Mouse (Mus musculus) brown adipose tissue, adult 24 weeks (tissue): Measurements from ENCODE around the gene Cib1. TPM values are rescaled to one million over a fixed set of nuclear protein-coding genes. Genes with fewer than 3 reads are reported as not detected.

Experiments
- H3K27ac ChIP-seq: fragments of 200-500 bp; replicated peaks from 2 replicates; pipeline ENCODE4 v1.5.1; 2012; ENCODE audit warnings: low read depth, mild to moderate bottlenecking, low read length
- H3K4me1 ChIP-seq: fragments of 200-500 bp; 2 replicates; pipeline ENCODE4 v1.6.1; 2012; ENCODE audit warnings: low read length, mixed read lengths; ENCODE audit not compliant: control insufficient read depth, insufficient read depth, insufficient read length
- H3K4me3 ChIP-seq: fragments of 200-500 bp; 2 replicates; pipeline ENCODE4 v1.5.1; 2012; ENCODE audit warnings: low read depth, mild to moderate bottlenecking, low read length, moderate library complexity; ENCODE audit not compliant: insufficient read depth
- polyA plus RNA-seq: library from polyadenylated mRNA; stranded (reverse); fragments of >200 nt; gene quantifications from 2 replicates; pipeline ENCODE4 v1.2.4, GENCODE M21; 2012; ENCODE audit not compliant: missing spikeins, insufficient read depth, insufficient read length

The Cib1 gene
- polyA plus RNA-seq, 1 experiment: 56.7 TPM

DNA sequence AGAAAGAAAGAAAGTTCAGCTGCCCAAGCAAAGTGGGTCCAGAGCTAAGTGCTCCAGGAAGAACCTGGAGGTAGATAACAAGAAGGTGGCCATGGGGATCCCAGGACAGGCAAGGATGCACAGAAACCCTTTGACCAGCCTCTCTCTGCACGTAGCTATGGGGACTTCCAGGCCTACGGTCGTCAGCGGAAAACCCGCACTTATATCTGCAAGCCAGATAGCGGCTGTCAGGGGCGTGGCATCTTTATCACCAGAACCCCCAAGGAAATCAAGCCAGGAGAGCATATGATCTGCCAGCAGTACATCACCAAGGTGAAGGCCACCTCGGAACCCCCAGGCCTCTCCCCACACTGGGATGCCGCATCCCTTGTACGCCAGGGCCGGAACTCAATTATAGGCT is 20.3 kb upstream of the Cib1 start:
- Histone ChIP-seq H3K4me3 (no peak overlapping the region), H3K27ac (no peak overlapping the region), H3K4me1 (no peaks in the 10 kb centered on the region)

- H3K4me1 ChIP-seq: no peaks in the 10 kb centered on the region
- no peak overlapping the region for H3K4me3 ChIP-seq
Observed at GRCm38 (mm10) chr7:80252437-80252836, 19.8 kb upstream of the Cib1 start.

GRCm38 (mm10) chr7:80246859-80247258 is 14.2 kb upstream of the Cib1 start:
- H3K27ac ChIP-seq: no peak overlapping the region

More at GRCm38 (mm10) chr7:80252437-80252836, 19.8 kb upstream of the Cib1 start:
- no peak overlapping the region for H3K27ac ChIP-seq

DNA sequence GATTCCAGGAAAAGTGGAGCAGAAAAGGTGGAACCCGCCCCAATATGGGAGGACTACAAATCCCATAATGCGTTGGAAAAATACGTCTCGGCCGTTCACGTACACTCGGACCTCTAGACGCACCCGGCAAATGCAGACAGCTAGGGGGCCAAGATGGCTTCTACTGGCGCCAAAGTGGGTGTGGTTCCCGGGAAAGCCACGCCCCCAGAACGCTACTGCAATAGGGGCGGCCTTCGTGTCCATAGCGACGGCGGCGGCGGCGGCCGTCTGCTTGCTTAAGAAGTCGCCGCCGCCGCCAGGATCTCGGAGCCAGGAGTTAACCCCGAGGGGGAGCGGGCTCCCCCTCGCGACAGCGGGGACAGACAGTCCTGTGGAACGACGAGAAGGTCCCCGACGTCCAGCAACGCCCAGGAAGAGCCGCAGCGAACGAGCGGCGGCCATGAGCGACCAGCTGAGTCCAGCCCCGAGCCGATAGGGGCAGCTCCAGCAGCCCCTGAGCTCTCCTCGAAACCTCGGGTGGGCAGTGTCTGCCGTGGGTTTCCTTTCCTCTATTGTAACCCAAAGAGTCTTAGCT is 13.6 kb upstream of the Cib1 start, which contains the start of gene Ttll13:
Ttll13 (plus strand) TSS at position 229 of the 574 bp plus-strand sequence.
- peak within 1 kb of the TSS; percentile 73 for H3K4me3 ChIP-seq
- no peaks in the 10 kb centered on the region for H3K4me1 ChIP-seq
- peak within 1 kb of the TSS; percentile 59 for H3K27ac ChIP-seq

More at GRCm38 (mm10) chr7:80246859-80247258, 14.2 kb upstream of the Cib1 start:
- no peaks in the 10 kb centered on the region for H3K4me1 ChIP-seq
- H3K4me3 ChIP-seq: peak overlapping the region; percentile 8; the same call in 1 of the 2 replicates

DNA sequence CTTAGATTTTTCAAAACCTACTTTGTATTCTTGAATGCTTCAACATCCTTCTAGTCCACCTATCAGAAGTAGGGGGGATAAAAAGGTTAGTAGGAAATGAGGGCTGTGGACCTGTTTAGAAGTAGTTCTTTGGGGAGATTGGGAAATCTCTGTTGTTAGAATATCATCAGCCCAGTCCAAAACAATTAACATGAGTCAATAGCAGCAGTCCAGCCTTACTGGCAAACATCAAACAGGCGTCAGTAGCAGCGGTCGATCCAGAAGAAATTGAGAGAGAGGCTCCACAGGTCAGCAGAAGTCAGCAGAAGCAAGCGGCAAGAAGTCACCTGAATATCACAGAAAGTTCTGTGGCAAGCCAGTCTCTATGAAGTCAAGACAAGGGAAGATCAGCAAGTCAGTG is 12.2 kb upstream of the Cib1 start:
- Histone ChIP-seq H3K27ac (no peak overlapping the region), H3K4me1 (no peaks in the 10 kb centered on the region), H3K4me3 (no peak overlapping the region)

DNA sequence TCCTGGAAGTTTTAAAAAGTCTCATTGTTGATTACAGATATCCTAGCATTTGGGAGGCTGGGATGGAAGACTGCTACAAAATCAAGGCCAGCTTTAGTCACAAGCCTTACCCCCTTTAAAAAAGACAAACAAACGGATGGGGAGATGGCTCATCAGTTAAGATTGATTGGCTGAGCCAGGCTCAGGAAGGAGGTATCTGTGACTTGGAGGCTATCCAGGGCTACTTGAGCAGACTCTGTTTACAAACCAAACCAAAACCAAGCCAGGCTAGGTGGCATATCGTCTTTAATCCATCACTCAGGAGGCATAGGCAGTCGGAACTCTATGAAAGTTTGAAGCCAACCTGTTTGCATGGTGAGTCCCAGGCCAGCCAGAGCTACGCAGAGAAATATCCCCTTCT is 9.0 kb upstream of the Cib1 start:
- Histone ChIP-seq H3K4me1 (no peaks in the 10 kb centered on the region), H3K27ac (no peak overlapping the region), H3K4me3 (no peak overlapping the region)

GRCm38 (mm10) chr7:80238542-80238941 is 5.9 kb upstream of the Cib1 start:
- no peak overlapping the region for H3K27ac ChIP-seq
- H3K4me1 ChIP-seq: 0 out of 2 replicates have a peak, but pooled peaks cover 2% of the 10 kb centered on the region

DNA sequence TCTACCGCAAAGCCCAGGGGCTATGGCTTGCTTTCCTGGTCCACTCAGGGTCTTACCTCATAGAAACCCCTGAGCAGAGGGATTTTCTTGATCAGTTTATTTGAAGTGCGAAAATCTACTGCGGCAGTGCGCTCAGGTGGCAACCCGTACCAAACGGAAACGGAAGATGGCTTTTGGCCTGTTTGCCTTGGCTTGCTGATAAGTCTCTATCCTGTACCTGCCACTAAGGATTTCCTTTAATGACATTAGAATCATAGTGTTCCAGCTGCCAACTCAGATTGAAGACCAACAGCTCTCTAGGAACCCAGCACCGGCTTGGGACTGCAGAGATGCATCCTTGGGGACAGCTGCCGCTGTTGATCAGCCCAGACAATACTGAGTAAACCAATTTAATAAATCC is 1.2 kb upstream of the Cib1 start:
- no peak overlapping the region for H3K27ac ChIP-seq
- 0 out of 2 replicates have a peak, but pooled peaks cover 2% of the 10 kb centered on the region for H3K4me1 ChIP-seq
- H3K4me3 ChIP-seq: no peak overlapping the region

More at GRCm38 (mm10) chr7:80238542-80238941, 5.9 kb upstream of the Cib1 start:
- H3K4me3 ChIP-seq: no peak overlapping the region

DNA sequence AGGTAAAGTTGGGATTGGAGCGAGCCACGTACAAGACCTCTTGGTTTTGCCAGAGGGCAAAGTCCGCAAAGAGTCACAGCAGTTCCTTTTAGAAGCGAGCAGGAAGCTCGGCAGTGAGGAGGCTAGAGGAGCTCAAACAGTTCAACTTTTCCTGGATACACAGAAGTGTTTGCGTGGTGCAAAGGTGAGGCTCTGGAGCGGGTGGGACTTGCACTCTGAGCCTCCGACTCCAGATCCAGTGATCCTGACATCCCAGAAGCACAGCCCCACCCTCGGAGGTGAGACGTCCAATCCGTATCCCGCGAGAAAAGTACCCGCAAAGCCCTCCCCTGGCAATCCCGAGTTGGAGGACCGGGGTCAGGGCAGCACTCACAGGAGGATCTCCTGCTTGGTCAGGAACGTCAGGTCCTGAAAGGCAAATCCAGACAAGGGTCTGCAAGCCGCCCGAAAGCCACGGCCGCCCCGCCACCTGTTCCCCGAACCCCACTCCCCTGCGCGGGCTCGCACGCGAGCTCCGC is 583 bp downstream of the Cib1 start:
- Histone ChIP-seq H3K27ac (peak overlapping the region; percentile 22; the same call in 1 of the 2 replicates), H3K4me1 (0 out of 2 replicates have a peak, but pooled peaks cover 2% of the 10 kb centered on the region), H3K4me3 (peak overlapping the region; percentile 77)

DNA sequence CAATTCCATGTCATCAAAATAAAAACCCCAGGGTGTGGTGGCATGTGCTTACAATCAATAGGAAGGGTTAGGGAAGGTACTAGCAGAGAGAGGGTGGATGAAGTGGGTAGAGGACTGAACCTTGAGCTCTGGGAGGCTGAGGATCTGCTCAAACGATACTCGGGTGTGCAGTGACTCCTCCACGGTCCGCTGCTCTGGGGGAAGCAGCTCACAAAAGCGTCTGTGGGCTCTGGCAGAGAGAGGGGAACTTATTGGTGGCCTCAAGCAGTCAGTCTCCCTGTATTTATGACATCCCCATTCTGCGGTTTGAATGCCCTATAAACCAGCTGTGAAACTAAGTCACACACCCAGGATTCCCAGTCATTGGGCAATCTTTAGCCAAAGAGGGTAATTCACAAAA is 2.4 kb downstream of the Cib1 start:
- Histone ChIP-seq H3K4me1 (0 out of 2 replicates have a peak, but pooled peaks cover 2% of the 10 kb centered on the region), H3K4me3 (no peak overlapping the region), H3K27ac (no peak overlapping the region)

- Histone ChIP-seq H3K4me3 (no peak overlapping the region), H3K27ac (no peak overlapping the region), H3K4me1 (no peaks in the 10 kb centered on the region)
Observed at GRCm38 (mm10) chr7:80227065-80227464, 5.5 kb downstream of the Cib1 start.

- H3K4me3 ChIP-seq: no peak overlapping the region
- H3K27ac ChIP-seq: no peak overlapping the region
- no peaks in the 10 kb centered on the region; the same call in 1 of the 2 replicates for H3K4me1 ChIP-seq
Observed at GRCm38 (mm10) chr7:80221179-80221750, 11.3 kb downstream of the Cib1 start.

- Histone ChIP-seq H3K27ac (no peak overlapping the region), H3K4me3 (no peak overlapping the region), H3K4me1 (no peaks in the 10 kb centered on the region; the same call in 1 of the 2 replicates)
Observed at GRCm38 (mm10) chr7:80220237-80220797, 12.3 kb downstream of the Cib1 start.

- Histone ChIP-seq H3K4me3 (no peak overlapping the region), H3K4me1 (no peaks in the 10 kb centered on the region; the same call in 1 of the 2 replicates), H3K27ac (no peak overlapping the region)
Observed at GRCm38 (mm10) chr7:80218666-80219065, 13.9 kb downstream of the Cib1 start.

DNA sequence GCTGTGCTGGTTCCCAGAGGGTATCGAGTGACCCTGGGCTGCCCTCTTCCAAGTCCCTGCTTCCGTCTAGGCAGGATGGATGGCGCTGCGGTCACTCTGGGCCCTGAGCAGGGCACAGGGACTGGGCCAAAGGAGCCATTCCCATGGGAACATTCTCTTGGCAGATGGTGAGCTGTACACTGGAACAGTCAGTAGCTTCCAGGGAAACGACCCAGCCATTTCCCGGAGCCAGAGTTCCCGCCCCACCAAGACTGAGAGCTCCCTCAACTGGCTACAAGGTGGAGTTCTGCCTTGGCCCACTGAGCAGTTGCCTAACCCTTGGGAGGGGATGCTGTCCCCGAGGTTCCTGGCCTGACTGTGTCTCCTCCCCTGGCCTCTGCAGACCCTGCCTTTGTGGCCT is 16.0 kb downstream of the Cib1 start:
- H3K27ac ChIP-seq: no peak overlapping the region
- no peaks in the 10 kb centered on the region; the same call in 1 of the 2 replicates for H3K4me1 ChIP-seq
- no peak overlapping the region for H3K4me3 ChIP-seq
